Mouse (Mus musculus) cerebellum, postnatal 4 days (tissue): ENCODE data around the gene Ephb1.

ENCODE experiments used
- DNase-seq, 2 experiments: peaks; one replicate each; pipeline ENCODE4 v3.0.0; 2022; ENCODE audit warnings: low spot score in 2 of 2, mixed read lengths in 1 of 2

The Ephb1 gene

GRCm38 (mm10) chr9:102306645-102307415 lies 47.7 kb downstream of the Ephb1 start:
- no peak for DNase-seq

- DNase-seq: peak in 1 of 2 experiments; percentile 52
Measured at GRCm38 (mm10) chr9:102305432-102306100, 48.9 kb downstream of the Ephb1 start.

GRCm38 (mm10) chr9:102304796-102305195 lies 49.7 kb downstream of the Ephb1 start:
- no peak for DNase-seq

GRCm38 (mm10) chr9:102303882-102304281 lies 50.6 kb downstream of the Ephb1 start:
- DNase-seq: no peak

GRCm38 (mm10) chr9:102300985-102301384 lies 53.5 kb downstream of the Ephb1 start:
- DNase-seq: no peak

GRCm38 (mm10) chr9:102298741-102299140 lies 55.8 kb downstream of the Ephb1 start:
- DNase-seq: peak in 1 of 2 experiments; percentile 25

- peak in 1 of 2 experiments; percentile 76 for DNase-seq
Measured at GRCm38 (mm10) chr9:102297986-102298385, 56.5 kb downstream of the Ephb1 start.

GRCm38 (mm10) chr9:102297176-102297575 lies 57.3 kb downstream of the Ephb1 start:
- DNase-seq: no peak

- no peak for DNase-seq
Measured at GRCm38 (mm10) chr9:102293605-102294004, 60.9 kb downstream of the Ephb1 start.

- DNase-seq: no peak
Measured at GRCm38 (mm10) chr9:102291230-102291629, 63.3 kb downstream of the Ephb1 start.

- no peak for DNase-seq
Measured at GRCm38 (mm10) chr9:102288356-102288755, 66.1 kb downstream of the Ephb1 start.

GRCm38 (mm10) chr9:102275931-102276330 lies 78.6 kb downstream of the Ephb1 start:
- DNase-seq: peak in 1 of 2 experiments; percentile 30

- no peak for DNase-seq
Measured at GRCm38 (mm10) chr9:102274016-102274415, 80.5 kb downstream of the Ephb1 start.

- DNase-seq: no peak
Measured at GRCm38 (mm10) chr9:102273469-102273808, 81.1 kb downstream of the Ephb1 start.

GRCm38 (mm10) chr9:102272731-102273468 lies 81.6 kb downstream of the Ephb1 start:
- no peak for DNase-seq

- no peak for DNase-seq
Measured at GRCm38 (mm10) chr9:102270496-102270895, 84.0 kb downstream of the Ephb1 start.

- DNase-seq: no peak
Measured at GRCm38 (mm10) chr9:102267311-102268027, 87.0 kb downstream of the Ephb1 start.

- no peak for DNase-seq
Measured at GRCm38 (mm10) chr9:102263760-102264159, 90.7 kb downstream of the Ephb1 start.

GRCm38 (mm10) chr9:102262100-102262501 lies 92.4 kb downstream of the Ephb1 start:
- DNase-seq: no peak

GRCm38 (mm10) chr9:102261511-102261910 lies 93.0 kb downstream of the Ephb1 start:
- DNase-seq: no peak

GRCm38 (mm10) chr9:102256407-102256806 lies 98.1 kb downstream of the Ephb1 start:
- no peak for DNase-seq

- DNase-seq: no peak
Measured at GRCm38 (mm10) chr9:102255803-102256202, 98.7 kb downstream of the Ephb1 start.
